Mouse (Mus musculus): ENCODE measurements at regions not wholly inside any gene's neighbourhood (a gene's known extent, or its start where the extent isn't known, plus 50 kb on each side); places are given as distances from the start of the nearest gene placed in this dataset.

DNA sequence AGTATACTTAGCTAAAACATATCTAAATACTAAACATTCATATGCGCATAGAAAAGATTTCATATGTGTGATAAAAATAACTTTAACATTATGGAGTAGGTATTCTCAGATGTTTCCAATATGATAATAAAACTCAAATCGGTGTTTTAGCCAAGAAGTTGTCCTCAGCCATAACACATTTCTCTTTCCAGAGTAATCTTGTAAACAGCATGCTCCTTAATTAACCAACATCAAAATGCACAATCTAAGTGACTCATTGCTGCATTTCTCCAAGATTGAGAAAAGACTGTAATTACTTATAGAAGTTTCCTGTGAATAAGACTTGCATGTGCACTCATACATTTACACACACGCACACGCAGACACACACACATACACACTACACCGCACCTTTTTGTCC is 95.1 kb upstream of the Mme start:
- TF ChIP-seq E2F4 (IDR thresholded peaks at IDR 0.05; ENCODE audit: insufficient read depth) = no peak
- no peak for TF ChIP-seq POLR2A (IDR thresholded peaks at IDR 0.05; ENCODE audit: insufficient read length, low read depth)
- TF ChIP-seq MYOG (IDR thresholded peaks at IDR 0.05; ENCODE audit: control insufficient read depth in 1 of 3, insufficient read depth in 1 of 3, insufficient read length in 2 of 3, low read depth in 2 of 3) = no peak
- no peak for TF ChIP-seq CEBPB (IDR thresholded peaks at IDR 0.05; ENCODE audit: insufficient read depth, poor library complexity, severe bottlenecking)
- no peak for TF ChIP-seq POLR2AphosphoS2 (IDR thresholded peaks at IDR 0.05; ENCODE audit: insufficient read length, low read depth)
- TF ChIP-seq MYOD1 (IDR thresholded peaks at IDR 0.05; ENCODE audit: control insufficient read depth in 1 of 3, insufficient read length in 2 of 3, low read depth in 2 of 3) = no peak
- no peak for TF ChIP-seq MAX (IDR thresholded peaks at IDR 0.05; ENCODE audit: low read depth)
- TF ChIP-seq SRF (IDR thresholded peaks at IDR 0.05; ENCODE audit: control insufficient read depth, insufficient read length, low read depth) = no peak
- TF ChIP-seq USF1 (IDR thresholded peaks at IDR 0.05; ENCODE audit: low read depth) = no peak

Data from myocyte (in vitro differentiated cells).